Mouse (Mus musculus) ES-CJ7 (cell line): Measurements from ENCODE around the gene Ush1g.

ENCODE experiments used
- DNase-seq: peaks from one replicate; pipeline ENCODE4 v3.0.0; 2011; ENCODE audit warnings: low read depth, low spot score

Gene Ush1g

DNA sequence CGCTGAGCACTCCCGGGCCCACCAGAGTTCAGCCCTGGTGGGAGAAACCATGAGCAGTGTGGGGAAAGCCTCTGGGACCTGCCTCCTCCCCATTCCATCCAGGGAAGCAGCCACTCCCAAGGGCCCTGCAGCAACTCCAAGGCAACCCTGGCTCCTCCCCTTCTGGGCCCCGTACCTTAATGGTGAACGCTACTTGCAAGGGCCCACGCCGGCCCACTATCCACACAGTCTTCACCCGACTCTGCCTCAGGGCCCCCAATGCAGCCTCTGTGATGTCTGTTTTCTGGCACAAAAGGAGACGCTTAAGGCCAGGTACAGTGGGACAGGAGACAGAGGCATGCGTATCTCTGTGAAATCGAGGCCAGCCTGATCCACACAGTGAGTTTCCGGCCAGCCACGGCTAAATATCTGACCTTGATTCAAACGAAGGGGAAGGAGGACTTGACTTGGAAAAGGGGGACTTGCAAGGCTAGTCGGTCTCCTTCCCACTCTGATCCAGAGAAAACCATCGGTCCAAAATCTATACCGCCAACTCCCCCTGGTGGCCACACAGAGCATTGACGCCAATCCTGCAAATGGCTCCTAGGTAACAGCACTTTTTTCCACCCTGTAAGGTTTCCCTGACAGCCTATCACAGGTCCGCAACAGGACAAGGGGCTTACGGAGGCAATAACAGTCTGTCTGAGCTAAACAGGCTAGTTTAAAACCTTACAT is 51.5 kb downstream of the Ush1g start:
- peak; percentile 81 for DNase-seq

DNA sequence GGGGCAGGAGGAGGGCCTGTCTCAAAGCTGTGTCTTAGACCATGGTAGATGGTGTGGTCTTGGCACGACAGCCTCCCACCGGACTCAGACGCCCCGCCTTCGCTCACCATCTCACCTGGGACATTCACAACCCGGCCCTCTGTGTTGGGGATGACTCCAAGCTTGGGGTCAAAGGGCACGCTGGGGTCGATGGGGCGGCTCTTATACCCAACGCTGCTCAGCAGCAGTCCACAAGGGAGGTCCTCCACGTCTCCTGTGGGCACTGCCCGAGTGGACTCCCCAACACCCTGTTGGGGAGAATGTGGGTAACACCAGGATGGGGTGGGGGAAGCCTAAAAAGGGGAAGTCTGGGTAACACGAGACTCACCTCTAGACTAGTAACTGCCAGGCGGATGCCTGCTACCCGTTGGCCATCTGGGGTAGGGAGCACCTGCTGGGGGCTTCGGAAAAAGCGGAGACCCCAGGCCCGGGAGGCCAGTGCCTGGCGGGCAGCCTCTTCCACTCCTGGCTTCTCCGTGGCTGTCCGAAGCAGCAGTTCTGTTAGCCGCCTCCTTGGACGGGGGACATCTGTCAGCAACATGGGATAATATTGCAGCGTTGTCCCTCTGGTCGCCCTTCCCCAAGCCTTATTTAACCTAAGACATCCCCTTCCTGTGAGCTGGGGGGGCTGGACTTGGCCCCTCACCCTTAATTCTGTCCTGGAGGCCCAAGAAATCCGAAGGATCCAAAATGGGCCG is 52.3 kb downstream of the Ush1g start:
- no peak for DNase-seq

DNA sequence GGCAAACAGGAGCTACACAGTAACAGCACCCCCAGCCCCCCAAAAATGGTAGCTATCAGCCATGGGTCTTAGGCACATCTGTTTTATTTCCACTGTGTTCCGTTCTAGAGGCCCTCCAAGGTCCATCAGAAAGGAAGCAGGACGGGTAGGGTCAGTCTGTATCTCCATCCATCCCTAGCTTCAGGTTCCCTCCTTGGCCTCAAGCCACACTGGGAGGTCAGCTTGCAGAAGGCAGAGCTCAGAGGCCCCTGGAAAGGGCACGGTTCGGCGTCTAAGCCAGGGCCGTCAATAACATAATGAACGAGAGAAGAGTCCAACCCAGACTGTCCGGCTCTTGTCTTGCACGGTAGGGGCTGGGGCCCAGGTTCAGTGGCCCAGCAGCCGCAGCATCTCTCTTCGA is 53.9 kb downstream of the Ush1g start:
- DNase-seq = no peak

DNA sequence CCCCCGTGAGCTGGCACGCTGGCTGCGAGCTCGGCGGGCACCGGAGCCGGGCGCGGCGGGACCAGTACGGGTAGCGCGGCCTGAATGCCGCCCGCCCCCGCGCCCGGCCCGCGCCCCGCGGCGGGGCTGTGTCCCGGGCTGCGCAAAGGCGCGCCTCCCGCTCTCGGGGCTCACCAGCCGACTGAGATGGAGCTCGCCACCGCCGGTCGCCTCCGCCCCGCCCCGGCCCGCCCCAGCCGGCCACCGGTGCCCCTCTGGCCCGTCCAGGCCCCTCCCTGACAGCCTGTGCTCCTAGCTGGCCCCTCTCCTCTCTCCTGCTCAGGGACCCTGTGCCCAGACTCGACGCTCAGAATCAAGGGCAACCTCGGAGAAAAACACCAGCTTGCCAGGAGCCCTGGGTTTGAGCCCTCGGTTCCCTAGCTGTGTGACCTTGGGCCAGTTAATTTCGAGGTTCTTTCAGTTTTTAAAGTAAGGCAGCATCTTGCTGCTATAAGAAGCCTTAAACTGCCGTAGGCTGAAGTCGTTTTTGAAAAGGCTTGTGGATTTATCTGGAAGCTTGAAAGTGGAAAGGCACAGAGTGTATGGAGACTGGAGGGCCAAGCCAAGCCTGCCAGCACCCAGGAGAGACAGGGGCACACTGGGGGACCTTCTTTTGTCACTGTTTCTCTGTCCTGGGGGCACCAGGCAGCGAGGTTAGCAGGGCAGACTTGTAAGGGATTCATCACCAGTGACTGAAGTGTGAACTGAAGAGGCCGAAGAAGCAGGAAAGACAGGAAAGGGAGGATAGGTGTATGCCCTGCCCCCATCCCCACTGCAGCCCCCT is 54.6 kb downstream of the Ush1g start, which contains the start of gene Grin2c:
TSS of gene Grin2c (minus strand) at position 183 of the 823 bp plus-strand sequence.
- DNase-seq = no peak

DNA sequence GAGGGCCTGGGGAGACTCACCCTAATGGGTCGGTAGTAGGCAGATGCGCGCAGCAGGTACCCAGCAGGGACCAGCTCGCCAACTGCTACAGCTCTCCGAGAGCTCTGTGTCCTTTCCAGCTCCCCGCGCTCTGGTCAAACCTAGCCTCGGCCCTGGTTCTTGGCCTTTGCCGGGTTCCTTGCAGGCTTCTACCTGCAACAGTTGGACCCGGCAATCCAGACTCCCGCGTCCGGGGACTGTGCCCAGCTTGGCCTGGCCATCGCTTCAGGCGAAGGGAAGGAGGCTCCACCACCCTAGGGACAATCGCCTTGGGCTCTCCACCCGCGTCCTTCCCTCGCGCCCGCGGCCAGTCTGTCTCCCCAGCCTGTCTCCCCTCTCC is 55.5 kb downstream of the Ush1g start:
- no peak for DNase-seq

DNA sequence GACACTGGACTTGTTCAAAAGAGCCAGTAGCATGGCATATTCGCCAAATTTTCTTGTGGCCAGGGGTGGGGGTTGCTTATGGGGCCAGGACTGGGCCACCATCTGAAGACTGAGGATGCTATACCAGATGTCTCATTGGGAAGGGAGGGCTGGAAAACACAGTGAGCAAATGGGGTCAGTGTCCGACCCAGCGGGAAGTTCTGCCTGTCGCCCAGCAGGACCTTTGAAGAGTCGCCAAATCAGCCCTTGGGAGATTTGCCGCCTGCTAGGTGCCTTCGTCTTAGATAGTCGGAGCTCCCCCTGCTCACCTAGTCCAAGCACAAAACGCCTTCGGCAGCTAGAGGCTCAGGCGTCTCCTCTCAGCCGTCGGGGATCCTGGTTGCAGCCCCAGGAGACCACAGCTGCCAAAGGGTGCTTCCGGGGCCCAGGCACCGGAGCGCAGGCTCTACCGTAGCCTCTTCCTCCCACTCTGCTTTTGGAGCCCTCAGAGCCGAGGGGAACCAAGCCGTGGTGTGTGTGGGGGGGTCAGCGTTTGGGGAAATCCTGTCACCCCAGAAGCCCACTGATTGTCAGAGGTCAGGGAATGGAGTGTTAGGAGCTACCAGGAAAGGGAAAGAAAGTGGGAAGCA is 56.0 kb downstream of the Ush1g start:
- DNase-seq = no peak
